Comparison of ENCODE assay signal across 8 mouse cellular contexts in the genomic region with DNA sequence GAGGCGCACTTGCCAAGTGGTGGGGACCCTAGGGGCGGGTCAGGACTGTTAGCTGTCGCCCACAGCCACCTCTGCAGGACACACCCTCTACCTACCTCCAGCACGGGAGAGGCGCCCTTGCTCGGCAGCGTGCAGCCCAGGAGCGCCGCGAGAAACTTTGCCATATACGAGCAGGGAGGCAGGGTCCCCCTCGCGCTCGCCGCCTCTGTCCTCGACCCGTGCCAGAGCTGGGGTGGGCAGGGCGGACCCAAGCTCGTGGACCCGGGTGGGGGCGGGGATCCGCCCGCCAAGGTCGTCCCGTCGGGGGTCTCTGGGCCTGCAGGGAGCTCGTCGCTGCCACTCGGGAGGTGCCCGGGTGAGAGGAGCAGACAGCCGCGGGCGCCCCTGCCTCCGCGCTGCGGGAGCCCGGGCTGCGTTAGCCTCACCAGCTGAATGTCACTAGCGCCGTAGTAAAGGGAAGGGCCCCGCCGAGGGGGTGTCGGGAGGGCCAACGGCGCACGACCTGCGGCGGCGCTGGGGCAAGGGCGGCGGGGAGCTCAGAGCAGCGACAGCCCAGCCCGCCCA. TPM values are rescaled to one million over a fixed set of nuclear protein-coding genes. Genes with fewer than 3 reads are reported as not detected.
DNase-seq lines count a peak whose midpoint lies in the region; ATAC-seq and TF ChIP-seq lines count a peak whose summit lies in the region.

A gene (minus strand): TSS at position 417 of the 564 bp plus-strand sequence.

- 1% methylated on average over 49 of the region's 53 CpGs for WGBS in spleen, adult 2 months
- WGBS in forebrain, embryonic 10.5 days, result under 1% methylated on average over 51 of the region's 53 CpGs
- under 1% methylated on average over 45 of the region's 53 CpGs for WGBS in heart, embryonic 12.5 days
- under 1% methylated on average over 51 of the region's 53 CpGs for WGBS in kidney, embryonic 15.5 days
- 2% methylated on average over 43 of the region's 53 CpGs for WGBS in liver, embryonic 11.5 days

- no peaks in the 10 kb centered on the region for H3K36me3 ChIP-seq in spleen, adult 2 months (ENCODE audit: control insufficient read depth, insufficient read depth, low read length)
- H3K36me3 ChIP-seq in forebrain, embryonic 10.5 days (replicated peaks), result no peaks in the 10 kb centered on the region
- H3K36me3 ChIP-seq in heart, embryonic 12.5 days, result no peaks in the 10 kb centered on the region
- no peaks in the 10 kb centered on the region for H3K36me3 ChIP-seq in kidney, embryonic 15.5 days
- no peaks in the 10 kb centered on the region for H3K36me3 ChIP-seq in liver, embryonic 11.5 days (ENCODE audit: control insufficient read depth, insufficient read depth, low read length)

- H3K27ac ChIP-seq in spleen, adult 2 months (ENCODE audit: insufficient read depth, low read length), result no peak within 1 kb of the TSS
- H3K27ac ChIP-seq in forebrain, embryonic 10.5 days, result peak within 1 kb of the TSS; percentile 69
- no peak within 1 kb of the TSS for H3K27ac ChIP-seq in heart, embryonic 12.5 days (ENCODE audit: poor library complexity, severe bottlenecking)
- H3K27ac ChIP-seq in kidney, embryonic 15.5 days, result 0 out of 2 replicates have a peak within 1 kb of the TSS, but pooled peaks have one; percentile 20
- H3K27ac ChIP-seq in liver, embryonic 11.5 days (ENCODE audit: low read depth, low read length), result no peak within 1 kb of the TSS

- H3K4me2 ChIP-seq in heart, embryonic 12.5 days, result peak within 1 kb of the TSS; percentile 100
- H3K4me2 ChIP-seq in kidney, embryonic 15.5 days, result peak within 1 kb of the TSS; percentile 100
- peak within 1 kb of the TSS; percentile 98 for H3K4me2 ChIP-seq in liver, embryonic 11.5 days

- peak; percentile 89 for ATAC-seq in heart, embryonic 12.5 days (ENCODE audit: insufficient number of reproducible peaks, low FRiP score)
- ATAC-seq in kidney, embryonic 15.5 days (replicated peaks; ENCODE audit: low FRiP score), result peak; percentile 95
- ATAC-seq in liver, embryonic 11.5 days (replicated peaks; ENCODE audit: low FRiP score), result peak; percentile 72

- peaks cover 14% of the 10 kb centered on the region for H3K27me3 ChIP-seq in spleen, adult 2 months (ENCODE audit: control insufficient read depth, insufficient read depth, low read length)
- H3K27me3 ChIP-seq in forebrain, embryonic 10.5 days (ENCODE audit: poor library complexity, severe bottlenecking), result peaks cover 83% of the 10 kb centered on the region
- peaks cover 7% of the 10 kb centered on the region; the same call in 1 of the 2 replicates for H3K27me3 ChIP-seq in heart, embryonic 12.5 days (replicated peaks)
- peaks cover 65% of the 10 kb centered on the region for H3K27me3 ChIP-seq in kidney, embryonic 15.5 days
- H3K27me3 ChIP-seq in liver, embryonic 11.5 days (replicated peaks; ENCODE audit: control insufficient read depth, insufficient read depth, low read length), result peaks cover 35% of the 10 kb centered on the region

- no peak for DNase-seq in spleen, adult 2 months (ENCODE audit: low read depth in 1 of 2, low spot score in 2 of 2)
- DNase-seq in spleen, postnatal 14 days (ENCODE audit: low spot score in 2 of 2), result no peak
- DNase-seq in forebrain, embryonic 10.5 days (ENCODE audit: extremely low spot score, low spot score), result peak; percentile 79
- DNase-seq in liver, embryonic 11.5 days (ENCODE audit: low spot score), result peak; percentile 72
- peak; percentile 81 for DNase-seq in neural tube, embryonic 10.5 days (ENCODE audit: extremely low spot score, low spot score)
- peak; percentile 74 for DNase-seq in testis, postnatal 14 days (ENCODE audit: low spot score)

- H3K9me3 ChIP-seq in forebrain, embryonic 10.5 days, result no peaks in the 10 kb centered on the region
- no peaks in the 10 kb centered on the region for H3K9me3 ChIP-seq in heart, embryonic 12.5 days (replicated peaks)
- no peaks in the 10 kb centered on the region for H3K9me3 ChIP-seq in kidney, embryonic 15.5 days (replicated peaks)
- no peaks in the 10 kb centered on the region for H3K9me3 ChIP-seq in liver, embryonic 11.5 days (ENCODE audit: control insufficient read depth, low read length)

- peak within 1 kb of the TSS; percentile 30 for H3K4me3 ChIP-seq in spleen, adult 2 months (ENCODE audit: extremely low read depth, insufficient read depth, insufficient read length)
- peak within 1 kb of the TSS; percentile 67 for H3K4me3 ChIP-seq in forebrain, embryonic 10.5 days
- H3K4me3 ChIP-seq in heart, embryonic 12.5 days, result peak within 1 kb of the TSS; percentile 82
- H3K4me3 ChIP-seq in kidney, embryonic 15.5 days (replicated peaks), result peak within 1 kb of the TSS; percentile 61
- H3K4me3 ChIP-seq in liver, embryonic 11.5 days (ENCODE audit: low read depth, low read length), result peak within 1 kb of the TSS; percentile 61

- H3K4me1 ChIP-seq in spleen, adult 2 months (ENCODE audit: control insufficient read depth, insufficient read depth, insufficient read length), result peaks cover 2% of the 10 kb centered on the region; the same call in 1 of the 2 replicates
- H3K4me1 ChIP-seq in forebrain, embryonic 10.5 days, result peaks cover 29% of the 10 kb centered on the region
- peaks cover 17% of the 10 kb centered on the region for H3K4me1 ChIP-seq in heart, embryonic 12.5 days (replicated peaks)
- H3K4me1 ChIP-seq in kidney, embryonic 15.5 days, result peaks cover 20% of the 10 kb centered on the region
- H3K4me1 ChIP-seq in liver, embryonic 11.5 days (replicated peaks; ENCODE audit: control insufficient read depth, insufficient read depth, low read length), result peaks cover 6% of the 10 kb centered on the region; the same call in 1 of the 2 replicates

- TF ChIP-seq POLR2A in spleen, adult 2 months (IDR thresholded peaks at IDR 0.05; ENCODE audit: low read depth, low read length), result no peak

- TF ChIP-seq CTCF in spleen, adult 2 months (IDR thresholded peaks at IDR 0.05; ENCODE audit: extremely low read depth, insufficient read depth, insufficient read length, insufficient replicate concordance), result no peak

- peak within 1 kb of the TSS; percentile 80 for H3K9ac ChIP-seq in heart, embryonic 12.5 days
- H3K9ac ChIP-seq in kidney, embryonic 15.5 days, result peak within 1 kb of the TSS; percentile 35; the same call in 1 of the 2 replicates
- no peak within 1 kb of the TSS for H3K9ac ChIP-seq in liver, embryonic 11.5 days (ENCODE audit: low read depth, low read length)

RNA-seq across cellular contexts. Expression of the gene that starts here (rescaled TPM):
- polyA plus RNA-seq in spleen, adult 2 months (2012; rRNA removed), result 13.9 and 15.1 TPM in 2 replicates
- polyA plus RNA-seq in forebrain, embryonic 10.5 days (2016; fragmentation: Nextera tagmentation; extraction: Ambion mirVana), result 8.4 and 9.5 TPM in 2 replicates
- 44.7 and 49.6 TPM in 2 replicates for polyA plus RNA-seq in heart, embryonic 12.5 days (2016; fragmentation: Nextera tagmentation; extraction: Ambion mirVana)
- polyA plus RNA-seq in kidney, embryonic 15.5 days (2015; fragmentation: Nextera tagmentation; extraction: Ambion mirVana), result 7.0 and 7.3 TPM in 2 replicates
- polyA plus RNA-seq in liver, embryonic 11.5 days (2014; fragmentation: Nextera tagmentation; extraction: Ambion mirVana), result 11.2 and 13.3 TPM in 2 replicates

Comparison
In these comparisons a context has a peak if more than half of its experiments do, and no peak if none do; other contexts are left out.
1. DNase-seq: peak in forebrain, embryonic 10.5 days (single experiment), liver, embryonic 11.5 days (single experiment), neural tube, embryonic 10.5 days (single experiment) and testis, postnatal 14 days (single experiment); none in spleen, adult 2 months (0 of 2) and spleen, postnatal 14 days (0 of 2).
2. H3K27ac ChIP-seq: peak in forebrain, embryonic 10.5 days (single experiment) and kidney, embryonic 15.5 days (single experiment); none in spleen, adult 2 months (single experiment), heart, embryonic 12.5 days (single experiment) and liver, embryonic 11.5 days (single experiment).
3. H3K4me3 ChIP-seq: peak in every context shown above with its lines; median percentile 82 in heart, embryonic 12.5 days; 67 in forebrain, embryonic 10.5 days; 61 in kidney, embryonic 15.5 days; 61 in liver, embryonic 11.5 days; 30 in spleen, adult 2 months.
4. Peak in every context shown above with its lines, with median percentiles within 50 percentile points of each other: ATAC-seq and H3K4me2 ChIP-seq.